Mouse (Mus musculus): ENCODE measurements around the gene Ubr4.

The Ubr4 gene

GRCm38 (mm10) chr4:139535719-139536118 lies 183.3 kb downstream of the Ubr4 start:
- 80% methylated on average over 7 of the region's 7 CpGs for WGBS

GRCm38 (mm10) chr4:139536706-139537105 lies 184.3 kb downstream of the Ubr4 start:
- WGBS, result 50% methylated on average over 9 of the region's 9 CpGs
